Mouse (Mus musculus): Measurements from ENCODE around the gene Tgfb1i1. TPM values are rescaled to one million over a fixed set of nuclear protein-coding genes. Genes with fewer than 3 reads are reported as not detected.

Tgfb1i1 gene
- polyA plus RNA-seq, 2 experiments from 2014 or later: 0.59 TPM; not detected in 1

DNA sequence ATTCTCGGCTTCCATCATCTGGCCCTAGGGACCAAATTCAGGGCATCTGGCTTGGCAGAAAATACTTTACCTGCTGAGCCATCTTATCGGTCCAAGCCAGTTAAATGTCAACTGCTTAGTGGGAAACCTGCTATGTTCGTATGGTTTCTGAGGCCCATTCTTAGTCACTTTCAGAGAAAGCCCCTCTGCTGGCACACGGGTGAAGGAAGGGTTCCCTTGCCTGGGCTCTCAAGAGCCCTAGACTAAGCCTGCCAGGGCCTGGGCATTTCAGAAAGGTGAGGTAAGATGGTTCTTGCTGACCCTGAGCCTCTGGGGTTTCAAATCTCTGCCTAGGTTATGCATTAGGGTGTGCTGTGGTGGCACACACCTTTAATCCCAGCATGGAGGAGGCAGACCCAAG is 1.1 kb upstream of the Tgfb1i1 start:
- ATAC-seq: no peak

GRCm38 (mm10) chr7:128247443-128247842 is 831 bp downstream of the Tgfb1i1 start:
- ATAC-seq: peak; percentile 46

DNA sequence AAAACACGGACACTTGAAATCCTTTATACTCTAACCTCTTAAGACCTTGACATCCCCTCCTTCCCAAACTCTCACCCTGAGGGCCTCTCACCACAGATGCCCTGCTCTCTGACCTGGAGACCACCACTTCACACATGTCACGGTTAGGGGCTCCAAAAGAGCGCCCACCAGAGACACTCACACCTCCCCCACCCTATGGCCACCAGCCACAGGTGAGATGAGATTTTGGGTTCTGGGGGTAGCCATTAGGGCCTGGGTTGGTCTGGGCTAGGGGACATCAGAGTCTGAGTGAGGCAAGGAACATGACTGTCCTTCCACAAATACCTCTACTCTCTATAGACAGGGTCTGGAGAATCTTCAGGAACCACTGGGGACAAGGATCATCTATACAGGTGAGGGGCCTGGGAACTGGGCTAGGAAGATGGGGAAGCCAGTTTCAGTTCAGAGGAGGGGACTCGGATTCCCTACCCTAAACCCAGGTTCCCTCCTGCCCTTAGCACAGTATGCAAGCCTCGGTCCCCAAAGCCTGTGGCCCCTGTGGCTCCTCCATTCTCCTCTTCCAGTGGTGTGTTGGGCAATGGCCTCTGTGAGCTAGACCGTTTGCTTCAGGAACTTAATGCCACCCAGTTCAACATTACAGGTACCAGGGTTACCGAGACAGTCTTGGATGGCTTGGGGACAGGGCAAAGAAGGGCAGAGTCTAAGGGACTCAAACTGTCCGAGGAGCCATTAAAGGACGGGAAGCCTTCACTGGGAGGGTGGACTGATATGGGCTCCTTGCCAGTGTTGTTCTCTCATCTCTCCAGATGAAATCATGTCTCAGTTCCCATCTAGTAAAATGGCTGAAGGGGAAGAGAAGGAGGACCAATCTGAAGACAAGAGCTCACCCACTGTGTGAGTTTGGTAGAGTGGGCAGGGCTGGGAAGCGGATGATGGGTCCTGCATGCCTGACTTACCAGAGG is 1.8 kb downstream of the Tgfb1i1 start:
- no peak for ATAC-seq

DNA sequence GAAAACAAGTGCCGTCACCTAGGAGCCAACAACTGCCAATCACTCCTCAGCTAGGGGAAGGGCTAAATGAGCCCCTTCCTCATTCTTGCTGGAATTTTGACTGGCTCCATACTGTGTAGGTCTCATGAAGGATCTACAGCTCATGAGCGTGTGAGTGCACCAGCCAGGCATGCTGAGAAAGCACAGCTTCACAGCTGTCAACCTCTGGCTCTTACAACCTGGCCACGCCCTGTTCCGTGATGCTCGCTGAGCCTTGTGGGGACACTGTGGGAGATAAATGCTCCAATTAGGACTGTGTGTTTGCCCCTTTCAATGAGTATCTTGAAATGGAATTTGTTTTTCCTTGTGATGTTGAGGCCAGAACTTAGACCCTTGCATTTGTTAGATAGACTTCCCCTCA is 3.4 kb downstream of the Tgfb1i1 start:
- no peak for ATAC-seq

GRCm38 (mm10) chr7:128251946-128252345 is 5.3 kb downstream of the Tgfb1i1 start:
- no peak for ATAC-seq

- ATAC-seq: no peak
Measured at GRCm38 (mm10) chr7:128252609-128253008, 6.0 kb downstream of the Tgfb1i1 start.

DNA sequence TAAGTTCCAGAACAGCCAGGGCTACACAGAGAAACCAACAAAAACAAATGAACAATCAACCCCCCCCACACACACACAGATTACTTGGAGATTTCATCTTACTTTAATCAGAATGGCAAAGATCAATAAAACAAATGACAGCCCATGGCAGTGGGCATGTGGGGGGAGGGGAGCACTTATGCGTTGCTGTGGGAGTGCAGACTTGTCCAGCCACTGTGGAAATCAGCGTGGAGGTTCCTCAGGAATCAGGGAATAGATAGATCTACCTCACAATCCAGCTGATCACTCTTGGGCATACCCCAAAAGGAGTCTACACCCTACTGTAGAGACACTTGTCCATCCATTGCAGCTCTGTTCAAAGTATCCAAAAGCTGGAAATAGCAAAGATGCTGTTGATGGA is 8.4 kb downstream of the Tgfb1i1 start:
- ATAC-seq: no peak

- ATAC-seq: no peak
Measured at GRCm38 (mm10) chr7:128255757-128256156, 9.1 kb downstream of the Tgfb1i1 start.

- no peak for ATAC-seq
Measured at GRCm38 (mm10) chr7:128256783-128257334, 10.2 kb downstream of the Tgfb1i1 start.

DNA sequence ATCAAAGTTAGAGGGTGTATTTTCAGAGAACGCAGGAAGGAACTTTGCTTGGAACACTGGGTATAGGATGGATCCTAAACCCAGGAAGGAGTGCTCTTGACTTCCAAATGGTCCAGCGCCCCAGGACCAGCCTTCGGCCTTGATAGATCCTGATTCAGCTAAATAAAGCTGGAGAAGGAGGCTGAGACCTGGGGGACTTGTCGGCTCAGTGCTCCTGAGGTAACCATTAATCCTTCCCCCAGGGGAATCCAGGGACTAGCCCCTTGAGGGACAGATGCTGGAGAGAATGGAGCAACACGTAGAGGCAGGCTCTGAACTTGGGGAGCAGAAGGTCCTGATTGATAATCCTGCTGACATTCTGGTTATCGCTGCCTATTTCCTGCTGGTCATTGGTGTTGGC is 18.8 kb downstream of the Tgfb1i1 start, which contains the start of gene Slc5a2:
Gene Slc5a2, plus strand, starts transcription at position 247 of the 400 bp plus-strand sequence.
- no peak for ATAC-seq

- ATAC-seq: no peak
Measured at GRCm38 (mm10) chr7:128266056-128266455, 19.4 kb downstream of the Tgfb1i1 start.

- ATAC-seq: no peak
Measured at GRCm38 (mm10) chr7:128267391-128267790, 20.8 kb downstream of the Tgfb1i1 start.

DNA sequence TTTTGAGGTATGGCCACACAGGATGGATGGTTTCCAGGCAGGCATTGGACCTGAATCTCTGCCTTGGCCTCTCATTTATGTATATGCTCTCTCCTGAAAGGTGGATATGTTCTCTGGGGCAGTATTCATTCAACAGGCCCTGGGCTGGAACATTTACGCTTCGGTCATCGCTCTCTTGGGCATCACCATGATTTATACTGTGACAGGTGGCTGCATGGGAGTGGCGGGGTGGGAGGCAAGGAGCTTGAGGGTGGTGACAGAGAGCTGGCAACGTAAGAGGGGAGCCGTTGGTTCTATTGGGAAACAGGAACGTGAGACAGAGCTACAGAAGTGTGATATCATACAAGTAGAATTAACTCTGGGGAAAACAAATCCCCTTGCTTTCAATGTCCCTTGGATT is 21.2 kb downstream of the Tgfb1i1 start:
- no peak for ATAC-seq

DNA sequence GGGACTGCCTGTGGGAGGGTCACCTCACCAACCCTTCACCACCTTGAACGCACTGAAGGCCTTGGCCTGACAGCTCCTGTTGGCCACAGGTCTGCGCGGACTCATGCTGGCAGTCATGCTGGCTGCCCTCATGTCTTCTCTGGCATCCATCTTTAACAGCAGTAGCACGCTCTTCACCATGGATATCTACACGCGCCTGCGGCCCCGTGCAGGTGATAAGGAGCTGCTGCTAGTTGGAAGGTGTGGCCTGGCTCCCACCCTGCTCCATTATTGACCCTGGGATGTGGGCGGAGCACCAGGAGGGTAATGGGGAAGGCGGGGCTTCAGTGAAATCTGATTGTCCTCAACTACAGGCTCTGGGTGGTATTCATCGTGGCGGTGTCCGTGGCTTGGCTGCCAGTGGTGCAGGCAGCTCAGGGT is 23.8 kb downstream of the Tgfb1i1 start:
- no peak for ATAC-seq

DNA sequence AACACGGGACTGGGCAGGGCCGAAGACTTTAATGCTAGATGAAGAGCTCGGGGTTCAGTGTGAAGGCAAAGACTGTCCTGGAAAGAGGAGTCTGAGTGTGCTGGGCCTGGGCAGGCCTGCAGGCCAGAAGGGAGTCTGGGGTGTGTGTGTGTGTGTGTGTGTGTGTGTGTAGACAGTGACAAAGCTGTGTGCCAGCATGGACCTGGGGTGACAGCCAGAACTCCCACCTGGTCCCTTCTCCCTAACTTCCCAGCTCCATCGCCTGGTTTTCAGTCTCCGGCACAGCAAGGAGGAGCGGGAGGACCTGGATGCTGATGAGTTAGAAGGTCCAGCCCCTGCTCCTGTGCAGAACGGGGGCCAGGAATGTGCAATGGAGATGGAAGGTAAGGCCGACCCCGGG is 24.9 kb downstream of the Tgfb1i1 start:
- ATAC-seq: no peak

DNA sequence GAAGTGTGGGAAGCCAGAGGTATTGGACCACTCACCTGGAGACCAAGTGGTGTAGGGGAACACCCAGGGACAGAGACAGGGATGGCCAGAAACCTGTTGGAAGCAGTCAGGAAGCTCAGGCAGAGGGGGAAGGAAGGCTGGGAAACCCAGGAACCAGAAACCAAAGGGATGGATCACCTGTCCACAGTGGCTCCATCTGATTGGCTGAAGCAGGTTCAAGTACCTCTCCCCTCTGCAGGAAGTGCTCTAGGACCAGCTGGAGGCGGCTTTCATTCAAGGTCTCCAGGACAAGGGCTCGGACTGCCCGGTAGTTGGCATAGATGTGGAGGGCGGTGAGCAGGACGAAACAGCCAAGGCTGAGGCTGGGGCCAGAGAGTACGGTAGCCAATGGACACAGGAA is 29.4 kb downstream of the Tgfb1i1 start:
- no peak for ATAC-seq

GRCm38 (mm10) chr7:128279750-128280149 is 33.1 kb downstream of the Tgfb1i1 start:
- ATAC-seq: no peak

DNA sequence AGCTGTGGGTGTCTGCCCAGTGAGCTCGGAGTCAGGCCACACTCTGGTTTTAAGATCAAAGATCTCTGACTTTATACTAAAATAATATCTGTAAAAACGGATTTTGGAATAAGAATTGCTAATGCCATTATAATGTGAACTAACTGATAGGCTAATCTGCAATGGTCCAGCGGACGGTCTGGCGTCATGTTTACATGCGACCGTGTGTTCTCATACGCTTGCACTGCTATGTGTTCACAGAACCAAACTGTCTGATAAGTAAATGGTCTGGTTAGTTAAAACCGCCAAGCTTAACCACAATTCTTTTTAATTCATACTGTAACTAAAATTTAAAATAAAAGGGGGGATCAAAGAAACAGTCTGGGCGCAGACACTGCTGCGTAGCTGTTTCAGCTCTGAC is 35.2 kb downstream of the Tgfb1i1 start:
- no peak for ATAC-seq

DNA sequence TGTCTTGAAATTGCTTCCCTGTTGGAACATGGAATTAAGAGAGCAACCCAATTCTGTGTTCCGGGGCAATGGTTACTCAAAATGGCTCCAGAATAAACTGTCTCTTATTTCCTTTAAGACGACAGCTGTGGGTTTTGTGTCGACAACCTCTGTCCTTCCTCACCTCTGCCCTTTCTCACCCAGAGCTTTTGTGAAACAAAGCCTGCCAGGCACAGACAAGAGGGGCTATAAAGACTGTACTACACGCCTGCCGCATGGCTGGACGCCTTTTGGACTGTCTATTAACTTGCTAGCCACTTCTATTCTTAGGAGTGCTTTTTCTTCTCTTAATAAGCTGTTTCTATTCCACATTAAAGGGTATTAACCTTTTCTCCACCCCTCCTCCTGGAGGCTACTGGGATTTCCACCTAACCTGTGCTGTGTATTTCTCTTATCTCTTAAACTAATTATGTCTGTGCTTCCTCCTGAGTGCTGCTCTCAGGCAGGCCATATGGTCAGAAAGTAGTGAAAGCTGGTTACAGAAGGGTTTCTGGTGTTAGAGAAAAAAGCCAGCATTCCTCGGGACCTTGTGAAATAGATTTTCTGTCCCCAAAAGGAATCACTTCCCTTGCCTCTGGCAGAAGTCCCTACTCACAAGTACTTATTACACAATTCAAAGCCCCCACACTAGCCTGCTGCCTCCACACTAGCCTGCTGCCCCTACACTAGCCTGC is 36.1 kb downstream of the Tgfb1i1 start:
- ATAC-seq: no peak

DNA sequence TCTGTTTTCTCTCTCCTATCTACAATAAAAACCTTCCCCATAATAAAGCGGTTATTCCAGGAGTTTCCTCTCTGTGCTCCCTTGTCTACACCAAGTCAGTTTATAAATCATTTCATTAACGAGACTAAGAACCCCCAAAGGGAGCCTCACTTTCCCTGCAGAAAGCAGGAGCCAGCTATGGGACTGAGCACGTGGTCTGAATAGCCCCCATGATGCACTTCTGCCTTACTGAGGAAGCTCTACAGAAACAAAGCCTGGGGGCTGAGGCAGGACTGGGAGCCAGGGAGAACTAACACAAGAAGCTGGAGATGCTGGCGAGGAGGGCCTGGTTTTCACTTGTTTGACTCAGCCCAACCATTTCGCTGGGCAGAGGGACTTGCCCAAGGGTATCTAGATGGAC is 37.4 kb downstream of the Tgfb1i1 start:
- no peak for ATAC-seq

DNA sequence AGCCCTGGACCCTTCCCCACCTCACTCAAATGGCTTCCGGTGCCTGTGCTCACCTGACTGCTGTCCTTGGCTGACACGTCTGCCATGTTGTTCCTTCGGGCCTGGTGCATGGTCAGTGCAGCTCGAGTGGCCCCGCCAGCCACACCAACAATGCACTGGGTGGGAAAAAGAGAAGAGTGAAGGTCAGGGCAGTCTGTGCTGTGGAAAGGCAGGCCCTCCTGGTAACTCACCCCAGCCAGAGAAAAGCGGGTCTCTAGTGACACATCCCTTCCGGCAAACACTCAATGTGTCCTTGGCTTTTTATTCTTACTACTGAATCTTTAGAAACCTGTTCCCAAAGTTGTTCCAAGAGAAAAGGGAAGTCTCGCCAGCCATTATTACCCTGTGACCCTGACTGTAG is 38.4 kb downstream of the Tgfb1i1 start:
- no peak for ATAC-seq

- ATAC-seq: no peak
Measured at GRCm38 (mm10) chr7:128288923-128289544, 42.4 kb downstream of the Tgfb1i1 start.

GRCm38 (mm10) chr7:128294785-128295184 is 48.2 kb downstream of the Tgfb1i1 start:
- ATAC-seq: no peak
